Mouse (Mus musculus): ENCODE results near the gene Nufip1. TPM values are rescaled to one million over a fixed set of nuclear protein-coding genes. Genes with fewer than 3 reads are reported as not detected.
A peak's percentile ranks its signal among the peaks of the same experiment; 100 is the strongest.

The Nufip1 gene
- total RNA-seq (2014; rRNA removed) (2.2 and 2.7 TPM in 2 replicates), polyA plus RNA-seq (2012; rRNA removed) (1.9 and 2.0 TPM in 2 replicates)

DNA sequence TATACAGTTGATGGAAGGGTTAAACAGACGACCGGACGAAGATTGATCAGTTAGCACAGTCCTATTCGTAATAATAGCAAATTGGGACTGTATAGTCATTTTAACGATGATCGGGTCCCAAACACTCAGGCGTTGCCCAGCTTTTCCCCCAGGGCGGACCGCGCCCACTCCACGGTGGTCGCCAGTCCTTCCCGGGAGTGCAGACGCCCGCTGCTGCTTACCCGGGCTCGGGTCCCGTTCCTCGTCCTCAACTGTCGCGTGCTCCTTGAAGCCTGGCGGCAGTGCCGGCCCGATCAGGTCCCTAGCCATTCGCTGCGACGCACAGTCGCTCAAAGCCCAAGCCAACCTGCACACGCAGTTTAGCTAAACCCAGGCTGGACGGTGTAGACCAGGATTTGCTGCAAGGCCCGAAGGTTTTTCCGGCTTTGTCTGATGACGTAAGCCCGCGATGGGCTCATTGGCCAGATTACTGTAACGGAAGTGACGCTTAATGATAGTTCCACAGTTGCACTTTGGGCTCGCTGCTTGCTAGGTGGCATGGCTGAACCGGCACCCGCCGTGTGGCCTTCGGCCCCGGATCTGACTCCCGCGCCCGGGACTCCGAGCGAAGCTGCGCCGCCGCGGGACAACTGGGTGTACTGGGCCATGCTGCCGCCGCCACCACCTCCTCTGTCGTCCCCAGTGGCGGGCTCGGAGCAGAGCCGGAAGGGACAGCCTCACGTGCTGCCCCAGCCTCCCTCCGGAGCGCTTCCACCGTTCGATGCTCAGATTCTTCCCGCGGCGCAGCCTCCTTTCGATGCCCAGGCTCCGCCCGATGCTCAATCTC, at the start of gene Nufip1, which contains the start of gene Gpalpp1:
TSS of gene Nufip1 (plus strand) at position 496 of the 826 bp plus-strand sequence.
TSS of gene Gpalpp1 (minus strand) at position 365 of the 826 bp plus-strand sequence.
- peak within 1 kb of the TSS; percentile 77 for H3K27ac ChIP-seq (replicated peaks; ENCODE audit: insufficient read depth, low read depth, low read length)
- no peaks in the 10 kb centered on the region for H3K27me3 ChIP-seq (ENCODE audit: control insufficient read depth, insufficient read depth, low read length)
- peaks cover 6% of the 10 kb centered on the region; the same call in 1 of the 2 replicates for H3K79me2 ChIP-seq (ENCODE audit: control insufficient read depth, insufficient read depth, low read length)
- peaks cover 22% of the 10 kb centered on the region for H3K36me3 ChIP-seq (ENCODE audit: control insufficient read depth, insufficient read depth, low read length)
- peak within 1 kb of the TSS; percentile 82 for H3K9ac ChIP-seq (ENCODE audit: low read depth, low read length)
- H3K4me3 ChIP-seq (ENCODE audit: insufficient read depth, low read depth, low read length), result peak within 1 kb of the TSS; percentile 80
- under 1% methylated on average over 69 of the region's 69 CpGs for WGBS
- DNase-seq (ENCODE audit: extremely low read depth, low read depth, low spot score), result peak; percentile 96
- TF ChIP-seq CTCF (IDR thresholded peaks at IDR 0.05; ENCODE audit: low read depth, low read length) (no peak), POLR2A (IDR thresholded peaks at IDR 0.05; ENCODE audit: extremely low read depth, insufficient read depth, low read length) (0 out of 2 replicates have a peak, but pooled peaks have one; percentile 38)
- H3K4me1 ChIP-seq (ENCODE audit: control insufficient read depth, insufficient read depth, low read length), result peaks cover 8% of the 10 kb centered on the region

DNA sequence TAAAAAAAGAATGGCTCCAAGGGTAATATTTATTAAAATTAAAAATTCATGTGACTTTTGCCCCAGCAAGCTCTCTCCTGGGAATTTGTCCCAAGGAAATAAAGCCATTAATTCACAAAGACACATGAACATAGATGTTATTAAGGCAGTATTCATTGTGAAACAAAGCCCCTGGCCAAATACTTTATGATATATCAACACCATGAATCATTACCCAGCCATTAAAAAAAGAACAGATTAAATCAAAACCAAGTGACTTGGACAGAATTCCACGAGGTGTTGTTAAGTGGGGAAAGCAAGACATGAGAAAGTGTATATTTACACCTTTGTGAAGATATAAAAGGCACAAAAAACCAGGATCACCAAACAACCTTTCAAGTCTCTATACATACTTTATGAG, 43.5 kb upstream of the Nufip1 start:
- Histone ChIP-seq H3K36me3 (ENCODE audit: control insufficient read depth, insufficient read depth, low read length) (no peaks in the 10 kb centered on the region), H3K27ac (replicated peaks; ENCODE audit: insufficient read depth, low read depth, low read length) (no peak overlapping the region), H3K9ac (ENCODE audit: low read depth, low read length) (no peak overlapping the region), H3K4me3 (ENCODE audit: insufficient read depth, low read depth, low read length) (no peak overlapping the region), H3K27me3 (ENCODE audit: control insufficient read depth, insufficient read depth, low read length) (no peaks in the 10 kb centered on the region), H3K79me2 (ENCODE audit: control insufficient read depth, insufficient read depth, low read length) (no peaks in the 10 kb centered on the region), H3K4me1 (ENCODE audit: control insufficient read depth, insufficient read depth, low read length) (no peaks in the 10 kb centered on the region)
- no peak for DNase-seq (ENCODE audit: extremely low read depth, low read depth, low spot score)
- WGBS, result 77% methylated on average over 1 of the region's 1 CpGs
- TF ChIP-seq CTCF (IDR thresholded peaks at IDR 0.05; ENCODE audit: low read depth, low read length), result no peak
- no peak for TF ChIP-seq POLR2A (IDR thresholded peaks at IDR 0.05; ENCODE audit: extremely low read depth, insufficient read depth, low read length)

DNA sequence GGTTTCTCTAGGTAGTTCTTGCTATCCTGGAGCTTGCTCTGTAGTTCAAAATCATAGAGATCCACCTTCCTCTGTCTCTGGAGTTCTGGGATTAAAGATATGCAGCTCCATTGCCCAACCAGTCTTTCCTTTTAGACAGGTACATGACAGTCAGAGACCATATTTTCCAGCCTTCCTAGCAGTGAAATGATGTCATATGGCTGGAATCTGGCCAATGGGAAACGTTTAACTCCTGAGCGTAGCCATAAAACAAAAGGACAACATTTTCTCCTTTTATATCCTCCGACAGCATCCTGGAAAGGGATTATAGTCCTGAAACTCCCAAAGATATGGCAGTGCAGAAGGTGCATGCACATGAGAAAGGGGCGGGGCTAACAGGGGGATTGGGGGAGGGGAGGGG, 42.4 kb upstream of the Nufip1 start:
- no peak overlapping the region for H3K27ac ChIP-seq (replicated peaks; ENCODE audit: insufficient read depth, low read depth, low read length)
- H3K4me3 ChIP-seq (ENCODE audit: insufficient read depth, low read depth, low read length), result no peak overlapping the region
- no peaks in the 10 kb centered on the region for H3K36me3 ChIP-seq (ENCODE audit: control insufficient read depth, insufficient read depth, low read length)
- H3K27me3 ChIP-seq (ENCODE audit: control insufficient read depth, insufficient read depth, low read length), result no peaks in the 10 kb centered on the region
- 56% methylated on average over 4 of the region's 4 CpGs for WGBS
- H3K9ac ChIP-seq (ENCODE audit: low read depth, low read length), result no peak overlapping the region
- no peak for TF ChIP-seq CTCF (IDR thresholded peaks at IDR 0.05; ENCODE audit: low read depth, low read length)
- TF ChIP-seq POLR2A (IDR thresholded peaks at IDR 0.05; ENCODE audit: extremely low read depth, insufficient read depth, low read length), result no peak
- H3K4me1 ChIP-seq (ENCODE audit: control insufficient read depth, insufficient read depth, low read length), result no peaks in the 10 kb centered on the region
- no peak for DNase-seq (ENCODE audit: extremely low read depth, low read depth, low spot score)
- H3K79me2 ChIP-seq (ENCODE audit: control insufficient read depth, insufficient read depth, low read length), result no peaks in the 10 kb centered on the region

DNA sequence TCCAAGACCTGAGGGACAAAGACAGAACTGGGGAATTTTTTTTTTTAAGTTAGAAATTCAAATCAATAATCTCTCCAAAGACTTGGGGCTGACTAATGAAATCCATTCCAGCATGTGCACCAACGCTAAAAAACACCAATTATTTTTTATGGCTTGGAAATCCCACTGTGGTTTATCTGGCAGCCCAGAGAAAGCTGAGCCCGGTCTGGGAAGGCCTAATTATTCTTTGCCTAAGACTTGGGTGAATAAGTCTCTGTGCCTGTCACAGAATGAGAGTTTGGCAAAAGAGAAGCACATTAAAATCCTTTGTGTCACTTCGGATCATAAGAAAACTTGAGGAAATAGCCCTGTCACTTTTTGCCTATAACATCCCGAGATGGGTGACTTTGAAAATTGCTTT, 41.4 kb upstream of the Nufip1 start:
- 86% methylated on average over 4 of the region's 4 CpGs for WGBS
- no peaks in the 10 kb centered on the region for H3K36me3 ChIP-seq (ENCODE audit: control insufficient read depth, insufficient read depth, low read length)

DNA sequence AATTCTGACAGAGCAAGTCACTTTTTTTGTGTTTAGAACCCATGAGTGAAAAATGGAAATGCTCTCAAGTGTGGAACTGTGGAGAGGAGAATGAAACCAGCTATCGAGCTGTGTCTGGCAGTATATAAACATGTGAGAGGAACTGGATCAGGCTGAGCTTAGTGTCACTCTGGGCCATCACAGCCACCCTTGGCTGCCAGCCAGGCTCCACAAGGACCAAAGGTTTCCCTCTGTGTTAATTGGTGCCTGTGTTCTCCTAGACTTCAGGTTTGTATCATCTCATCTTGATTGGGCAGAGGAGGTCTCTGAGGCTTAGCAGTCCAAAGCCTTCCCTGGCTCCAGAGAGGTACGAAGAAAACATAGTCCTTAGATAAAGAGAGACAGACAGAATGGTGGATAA, 38.1 kb upstream of the Nufip1 start:
- Histone ChIP-seq H3K27me3 (ENCODE audit: control insufficient read depth, insufficient read depth, low read length) (no peaks in the 10 kb centered on the region), H3K4me1 (ENCODE audit: control insufficient read depth, insufficient read depth, low read length) (no peaks in the 10 kb centered on the region), H3K79me2 (ENCODE audit: control insufficient read depth, insufficient read depth, low read length) (no peaks in the 10 kb centered on the region), H3K4me3 (ENCODE audit: insufficient read depth, low read depth, low read length) (no peak overlapping the region), H3K36me3 (ENCODE audit: control insufficient read depth, insufficient read depth, low read length) (no peaks in the 10 kb centered on the region), H3K27ac (replicated peaks; ENCODE audit: insufficient read depth, low read depth, low read length) (no peak overlapping the region), H3K9ac (ENCODE audit: low read depth, low read length) (no peak overlapping the region)
- peak; percentile 23 for DNase-seq (ENCODE audit: extremely low read depth, low read depth, low spot score)
- WGBS, result 36% methylated on average over 2 of the region's 2 CpGs
- TF ChIP-seq POLR2A (IDR thresholded peaks at IDR 0.05; ENCODE audit: extremely low read depth, insufficient read depth, low read length), result no peak
- TF ChIP-seq CTCF (IDR thresholded peaks at IDR 0.05; ENCODE audit: low read depth, low read length), result no peak

More for the DNA sequence above, 41.4 kb upstream of the Nufip1 start:
- Histone ChIP-seq H3K4me1 (ENCODE audit: control insufficient read depth, insufficient read depth, low read length) (no peaks in the 10 kb centered on the region), H3K9ac (ENCODE audit: low read depth, low read length) (no peak overlapping the region), H3K27me3 (ENCODE audit: control insufficient read depth, insufficient read depth, low read length) (no peaks in the 10 kb centered on the region), H3K27ac (replicated peaks; ENCODE audit: insufficient read depth, low read depth, low read length) (no peak overlapping the region), H3K4me3 (ENCODE audit: insufficient read depth, low read depth, low read length) (no peak overlapping the region), H3K79me2 (ENCODE audit: control insufficient read depth, insufficient read depth, low read length) (no peaks in the 10 kb centered on the region)
- no peak for DNase-seq (ENCODE audit: extremely low read depth, low read depth, low spot score)
- TF ChIP-seq CTCF (IDR thresholded peaks at IDR 0.05; ENCODE audit: low read depth, low read length), result no peak
- no peak for TF ChIP-seq POLR2A (IDR thresholded peaks at IDR 0.05; ENCODE audit: extremely low read depth, insufficient read depth, low read length)

DNA sequence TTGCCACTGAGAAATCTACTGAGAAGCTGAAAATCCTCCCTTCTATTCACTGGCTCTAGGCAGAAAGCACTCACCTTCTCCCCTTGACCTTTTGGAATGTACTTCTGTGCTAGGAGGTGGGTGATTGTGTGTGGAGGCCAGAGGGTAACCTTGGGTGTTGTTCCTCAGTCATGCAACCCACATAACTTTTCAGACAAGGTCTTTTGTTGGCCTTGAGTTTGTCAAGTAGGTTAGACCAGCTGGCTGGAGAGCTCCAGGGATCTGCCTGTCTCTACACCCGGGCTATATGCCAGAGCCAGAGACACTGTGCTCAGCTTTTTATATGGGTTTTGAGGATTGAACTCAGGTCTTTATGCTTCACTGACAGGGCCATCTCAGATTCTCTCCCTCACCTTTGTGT, 36.5 kb upstream of the Nufip1 start:
- H3K36me3 ChIP-seq (ENCODE audit: control insufficient read depth, insufficient read depth, low read length), result no peaks in the 10 kb centered on the region
- H3K27ac ChIP-seq (replicated peaks; ENCODE audit: insufficient read depth, low read depth, low read length), result no peak overlapping the region
- H3K9ac ChIP-seq (ENCODE audit: low read depth, low read length), result no peak overlapping the region
- WGBS, result 92% methylated on average over 1 of the region's 1 CpGs
- no peak for DNase-seq (ENCODE audit: extremely low read depth, low read depth, low spot score)
- no peaks in the 10 kb centered on the region for H3K79me2 ChIP-seq (ENCODE audit: control insufficient read depth, insufficient read depth, low read length)
- no peaks in the 10 kb centered on the region for H3K4me1 ChIP-seq (ENCODE audit: control insufficient read depth, insufficient read depth, low read length)
- no peaks in the 10 kb centered on the region for H3K27me3 ChIP-seq (ENCODE audit: control insufficient read depth, insufficient read depth, low read length)
- no peak for TF ChIP-seq POLR2A (IDR thresholded peaks at IDR 0.05; ENCODE audit: extremely low read depth, insufficient read depth, low read length)
- no peak for TF ChIP-seq CTCF (IDR thresholded peaks at IDR 0.05; ENCODE audit: low read depth, low read length)
- no peak overlapping the region for H3K4me3 ChIP-seq (ENCODE audit: insufficient read depth, low read depth, low read length)
